Mouse (Mus musculus): ENCODE data around the gene Gm20696. TPM values are rescaled to one million over a fixed set of nuclear protein-coding genes. Genes with fewer than 3 reads are reported as not detected.
A peak's percentile ranks its signal among the peaks of the same experiment; 100 is the strongest.

The Gm20696 gene
- polyA plus RNA-seq, 2 experiments = 0.16 to 0.33 TPM

GRCm38 (mm10) chr6:99674482-99674881 lies 7.9 kb upstream of the Gm20696 start:
- no peak for TF ChIP-seq EP300 (IDR thresholded peaks at IDR 0.05; ENCODE audit: low read depth)
- no peak for TF ChIP-seq CTCF (IDR thresholded peaks at IDR 0.05; ENCODE audit: low read depth)
- H3K9me3 ChIP-seq (ENCODE audit: control insufficient read depth, low read length) = no peaks in the 10 kb centered on the region
- no peak overlapping the region for H3K27ac ChIP-seq
- ATAC-seq (ENCODE audit: insufficient read depth) (no peak), DNase-seq (ENCODE audit: low read depth in 3 of 3, low spot score in 3 of 3) (no peak)
- 53% methylated on average over 4 of the region's 4 CpGs for WGBS (ENCODE audit: insufficient replicate concordance)
- H3K4me1 ChIP-seq (replicated peaks; ENCODE audit: control insufficient read depth in 2 of 2, insufficient read depth in 2 of 2, low read length in 1 of 2) = no peaks in the 10 kb centered on the region
- no peaks in the 10 kb centered on the region for H3K27me3 ChIP-seq (ENCODE audit: control insufficient read depth, insufficient read depth, low read length)
- no peak overlapping the region for H3K4me2 ChIP-seq (ENCODE audit: low read depth)
- no peaks in the 10 kb centered on the region for H3K36me3 ChIP-seq (replicated peaks; ENCODE audit: control insufficient read depth, insufficient read depth, low read depth)
- H3K9ac ChIP-seq (replicated peaks) = no peak overlapping the region
- no peak overlapping the region for H3K4me3 ChIP-seq (ENCODE audit: insufficient read depth in 1 of 2, low read depth in 2 of 2, low read length in 2 of 2)

DNA sequence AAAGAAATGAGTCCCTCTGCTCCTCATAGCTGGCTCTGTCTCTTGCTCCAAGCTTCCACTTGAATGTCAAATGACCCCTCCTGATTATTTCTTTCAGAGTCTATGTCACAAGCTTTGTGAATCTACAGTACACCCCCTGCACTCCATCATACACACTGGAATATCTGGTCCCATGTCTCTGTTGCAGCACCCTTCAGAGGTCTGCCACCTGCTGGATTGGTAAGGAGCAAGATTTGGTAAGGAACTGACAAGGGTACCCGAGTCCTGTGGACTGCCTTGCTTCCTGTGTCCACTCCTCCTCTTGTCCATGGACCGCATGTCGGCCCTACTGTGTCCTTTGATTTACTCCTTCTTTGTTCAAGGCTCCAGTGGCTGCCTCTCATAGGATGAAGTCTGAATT lies 5.2 kb upstream of the Gm20696 start:
- ATAC-seq (ENCODE audit: insufficient read depth) (no peak), DNase-seq (ENCODE audit: low read depth in 3 of 3, low spot score in 3 of 3) (no peak)
- Histone ChIP-seq H3K4me2 (ENCODE audit: low read depth) (no peak overlapping the region), H3K4me1 (replicated peaks; ENCODE audit: control insufficient read depth in 2 of 2, insufficient read depth in 2 of 2, low read length in 1 of 2) (no peaks in the 10 kb centered on the region; a peak in 1 of 4 replicates), H3K9ac (replicated peaks) (no peak overlapping the region), H3K4me3 (ENCODE audit: insufficient read depth in 1 of 2, low read depth in 2 of 2, low read length in 2 of 2) (no peak overlapping the region), H3K27ac (no peak overlapping the region), H3K27me3 (ENCODE audit: control insufficient read depth, insufficient read depth, low read length) (peaks cover 10% of the 10 kb centered on the region), H3K9me3 (ENCODE audit: control insufficient read depth, low read length) (no peaks in the 10 kb centered on the region), H3K36me3 (replicated peaks; ENCODE audit: control insufficient read depth, insufficient read depth, low read depth) (no peaks in the 10 kb centered on the region)
- 39% methylated on average over 3 of the region's 3 CpGs for WGBS (ENCODE audit: insufficient replicate concordance)
- TF ChIP-seq EP300 (IDR thresholded peaks at IDR 0.05; ENCODE audit: low read depth) (no peak), CTCF (IDR thresholded peaks at IDR 0.05; ENCODE audit: low read depth) (no peak)

DNA sequence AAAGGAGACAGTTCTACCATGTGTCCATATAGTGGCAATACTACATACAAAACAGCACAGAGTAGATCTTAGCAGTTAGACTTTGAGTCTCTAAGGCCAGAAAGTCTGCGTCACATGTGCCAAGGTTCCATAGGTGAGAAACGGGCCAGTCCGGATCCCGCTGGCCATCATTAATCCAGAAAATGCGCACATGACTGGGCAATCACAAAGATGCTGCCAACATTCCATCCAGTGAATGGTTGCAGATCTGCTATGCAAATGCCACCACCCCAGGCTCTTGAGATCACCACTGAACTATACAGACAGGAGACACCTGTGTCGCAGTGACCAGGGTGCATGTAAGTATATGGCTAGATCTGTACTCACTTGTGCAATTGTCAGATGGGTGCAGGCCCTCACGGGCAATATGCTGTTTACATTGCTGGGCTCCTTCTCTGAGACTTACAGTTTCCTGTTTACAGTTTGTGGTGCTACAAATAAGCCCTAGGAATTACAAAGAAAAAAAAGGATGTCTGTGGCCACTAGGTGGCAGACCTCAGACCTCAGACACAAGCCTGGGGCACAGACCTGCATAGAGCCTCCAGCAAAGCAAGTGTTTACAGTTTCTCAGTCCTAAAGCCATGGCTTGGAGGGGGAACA lies 4.0 kb upstream of the Gm20696 start:
- ATAC-seq (ENCODE audit: insufficient read depth) = no peak
- Histone ChIP-seq H3K9ac (replicated peaks) (no peak overlapping the region), H3K4me3 (ENCODE audit: insufficient read depth in 1 of 2, low read depth in 2 of 2, low read length in 2 of 2) (no peak overlapping the region), H3K27me3 (ENCODE audit: control insufficient read depth, insufficient read depth, low read length) (peaks cover 21% of the 10 kb centered on the region), H3K36me3 (replicated peaks; ENCODE audit: control insufficient read depth, insufficient read depth, low read depth) (no peaks in the 10 kb centered on the region), H3K4me2 (ENCODE audit: low read depth) (no peak overlapping the region), H3K4me1 (replicated peaks; ENCODE audit: control insufficient read depth in 2 of 2, insufficient read depth in 2 of 2, low read length in 1 of 2) (peaks cover 0 to 2% of the 10 kb centered on the region in 2 experiments; a peak in 1 of 4 replicates), H3K9me3 (ENCODE audit: control insufficient read depth, low read length) (no peaks in the 10 kb centered on the region), H3K27ac (no peak overlapping the region)
- TF ChIP-seq CTCF (IDR thresholded peaks at IDR 0.05; ENCODE audit: low read depth) = peak; percentile 72
- TF ChIP-seq EP300 (IDR thresholded peaks at IDR 0.05; ENCODE audit: low read depth) = no peak
- 68% methylated on average over 7 of the region's 7 CpGs for WGBS (ENCODE audit: insufficient replicate concordance)
- DNase-seq (ENCODE audit: low read depth in 3 of 3, low spot score in 3 of 3) = peak in 2 of 3 experiments; percentile 11 to 12

DNA sequence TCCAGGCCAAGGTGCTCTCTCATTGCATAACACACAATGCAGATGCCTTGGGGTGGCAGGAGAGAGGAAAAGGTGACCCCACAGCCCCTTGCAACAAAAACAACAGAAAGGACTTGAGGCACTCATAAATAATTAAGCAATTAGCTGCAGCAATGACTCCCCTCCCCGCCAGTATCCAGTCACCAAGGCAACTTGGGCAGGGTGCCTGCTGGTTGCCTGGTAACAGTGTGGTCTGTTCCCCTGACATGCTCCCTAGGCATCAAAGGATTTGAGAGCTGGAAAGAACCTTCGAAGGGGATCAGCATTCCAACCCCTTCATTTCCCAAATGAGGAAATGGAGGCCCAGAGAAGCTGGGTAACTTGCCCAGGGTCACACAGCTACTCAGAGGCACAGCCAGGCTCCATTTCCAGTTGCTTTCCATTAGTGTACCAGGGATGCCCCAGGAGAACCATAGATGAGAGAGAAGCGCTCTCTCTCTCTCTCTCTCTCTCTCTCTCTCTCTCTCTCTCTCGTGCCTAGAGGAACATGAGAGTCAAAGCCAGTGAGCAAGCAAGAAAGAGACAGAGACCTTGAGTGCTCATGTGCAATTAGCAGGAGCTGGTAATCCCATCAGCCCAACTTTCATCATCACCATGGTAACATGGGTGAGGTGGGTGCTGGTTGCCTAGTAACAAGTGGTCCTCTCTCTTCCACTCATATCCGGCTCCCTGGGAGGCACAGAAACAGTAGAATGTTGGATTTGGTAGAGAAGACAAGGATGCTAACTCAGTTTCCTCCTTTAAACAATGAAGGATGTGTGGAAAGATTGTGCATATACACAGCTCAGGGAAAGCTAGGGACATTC lies 3.1 kb upstream of the Gm20696 start:
- peaks cover 0 to 2% of the 10 kb centered on the region in 2 experiments; a peak in 1 of 4 replicates for H3K4me1 ChIP-seq (replicated peaks; ENCODE audit: control insufficient read depth in 2 of 2, insufficient read depth in 2 of 2, low read length in 1 of 2)
- WGBS (ENCODE audit: insufficient replicate concordance) = 33% methylated on average over 5 of the region's 5 CpGs
- no peak overlapping the region for H3K9ac ChIP-seq (replicated peaks)
- ATAC-seq (ENCODE audit: insufficient read depth) (no peak), DNase-seq (ENCODE audit: low read depth in 3 of 3, low spot score in 3 of 3) (no peak)
- no peak overlapping the region for H3K4me3 ChIP-seq (ENCODE audit: insufficient read depth in 1 of 2, low read depth in 2 of 2, low read length in 2 of 2)
- TF ChIP-seq EP300 (IDR thresholded peaks at IDR 0.05; ENCODE audit: low read depth) (no peak), CTCF (IDR thresholded peaks at IDR 0.05; ENCODE audit: low read depth) (no peak)
- peaks cover 24% of the 10 kb centered on the region for H3K27me3 ChIP-seq (ENCODE audit: control insufficient read depth, insufficient read depth, low read length)
- H3K9me3 ChIP-seq (ENCODE audit: control insufficient read depth, low read length) = no peaks in the 10 kb centered on the region
- no peaks in the 10 kb centered on the region for H3K36me3 ChIP-seq (replicated peaks; ENCODE audit: control insufficient read depth, insufficient read depth, low read depth)
- H3K27ac ChIP-seq = no peak overlapping the region
- no peak overlapping the region for H3K4me2 ChIP-seq (ENCODE audit: low read depth)

- H3K9ac ChIP-seq (replicated peaks) = no peak overlapping the region
- peaks cover 0 to 2% of the 10 kb centered on the region in 2 experiments; a peak in 1 of 4 replicates for H3K4me1 ChIP-seq (replicated peaks; ENCODE audit: control insufficient read depth in 2 of 2, insufficient read depth in 2 of 2, low read length in 1 of 2)
- H3K4me2 ChIP-seq (ENCODE audit: low read depth) = no peak overlapping the region; the same call in 1 of the 2 replicates
- TF ChIP-seq CTCF (IDR thresholded peaks at IDR 0.05; ENCODE audit: low read depth) = no peak
- no peak overlapping the region for H3K4me3 ChIP-seq (ENCODE audit: insufficient read depth in 1 of 2, low read depth in 2 of 2, low read length in 2 of 2)
- H3K36me3 ChIP-seq (replicated peaks; ENCODE audit: control insufficient read depth, insufficient read depth, low read depth) = no peaks in the 10 kb centered on the region
- no peaks in the 10 kb centered on the region for H3K9me3 ChIP-seq (ENCODE audit: control insufficient read depth, low read length)
- 24% methylated on average over 8 of the region's 8 CpGs for WGBS (ENCODE audit: insufficient replicate concordance)
- H3K27me3 ChIP-seq (ENCODE audit: control insufficient read depth, insufficient read depth, low read length) = peaks cover 24% of the 10 kb centered on the region
- H3K27ac ChIP-seq = no peak overlapping the region
- ATAC-seq (ENCODE audit: insufficient read depth) (no peak), DNase-seq (ENCODE audit: low read depth in 3 of 3, low spot score in 3 of 3) (no peak)
Observed at GRCm38 (mm10) chr6:99667290-99667689, 693 bp upstream of the Gm20696 start.

All from liver, embryonic 14.5 days (tissue).